Mouse (Mus musculus) cerebellum, postnatal 25 days (tissue): ENCODE data around the gene Dlgap1.

ENCODE experiments used
- DNase-seq, 2 experiments: peaks; one replicate each; pipeline ENCODE4 v3.0.0; 2021; ENCODE audit warnings: mixed read lengths in 2 of 2

Dlgap1 gene

GRCm38 (mm10) chr17:69969021-69969815 is at the start of gene Dlgap1:
Dlgap1 (plus strand) TSS chr17:69969073.
- DNase-seq, result peak; percentile 90 to 92

- no peak for DNase-seq
These were observed 13.9 kb upstream of the Dlgap1 start for GRCm38 (mm10) chr17:69954936-69955335.

- DNase-seq, result peak; percentile 69 to 70
These were observed 1.2 kb downstream of the Dlgap1 start for GRCm38 (mm10) chr17:69969816-69970750.

GRCm38 (mm10) chr17:69973081-69973480 is 4.2 kb downstream of the Dlgap1 start:
- DNase-seq, result no peak

GRCm38 (mm10) chr17:69973991-69974390 is 5.1 kb downstream of the Dlgap1 start:
- peak; percentile 35 to 43 for DNase-seq

GRCm38 (mm10) chr17:69982236-69982923 is 13.5 kb downstream of the Dlgap1 start:
- peak in 1 of 2 experiments; percentile 24 for DNase-seq

GRCm38 (mm10) chr17:69996406-69996805 is 27.5 kb downstream of the Dlgap1 start:
- DNase-seq, result no peak

- DNase-seq, result peak; percentile 50 to 55
These were observed 33.2 kb downstream of the Dlgap1 start for GRCm38 (mm10) chr17:70002026-70002425.

GRCm38 (mm10) chr17:70004628-70005027 is 35.8 kb downstream of the Dlgap1 start:
- DNase-seq, result no peak

GRCm38 (mm10) chr17:70007607-70008006 is 38.7 kb downstream of the Dlgap1 start:
- DNase-seq, result no peak

- DNase-seq, result peak; percentile 31 to 63
These were observed 47.6 kb downstream of the Dlgap1 start for GRCm38 (mm10) chr17:70016511-70016910.

GRCm38 (mm10) chr17:70020376-70020775 is 51.5 kb downstream of the Dlgap1 start:
- no peak for DNase-seq

GRCm38 (mm10) chr17:70022618-70023017 is 53.7 kb downstream of the Dlgap1 start:
- DNase-seq, result no peak

GRCm38 (mm10) chr17:70034862-70035261 is 66.0 kb downstream of the Dlgap1 start:
- DNase-seq, result no peak

GRCm38 (mm10) chr17:70040751-70041430 is 72.0 kb downstream of the Dlgap1 start:
- DNase-seq, result no peak

- no peak for DNase-seq
These were observed 99.4 kb downstream of the Dlgap1 start for GRCm38 (mm10) chr17:70068281-70068680.

GRCm38 (mm10) chr17:70072066-70072465 is 103.2 kb downstream of the Dlgap1 start:
- peak; percentile 81 to 90 for DNase-seq

GRCm38 (mm10) chr17:70088220-70088619 is 119.3 kb downstream of the Dlgap1 start:
- DNase-seq, result no peak

GRCm38 (mm10) chr17:70090737-70091136 is 121.9 kb downstream of the Dlgap1 start:
- no peak for DNase-seq

- peak; percentile 94 to 95 for DNase-seq
These were observed 160.3 kb downstream of the Dlgap1 start for GRCm38 (mm10) chr17:70129151-70129550.

GRCm38 (mm10) chr17:70169831-70170230 is 201.0 kb downstream of the Dlgap1 start:
- no peak for DNase-seq

- no peak for DNase-seq
These were observed 203.7 kb downstream of the Dlgap1 start for GRCm38 (mm10) chr17:70172500-70173036.
